Mouse (Mus musculus) heart, adult 11 months (tissue): Measurements from ENCODE around the gene Zbtb38.

Experiments used
- DNase-seq: peaks from one replicate; pipeline ENCODE4 v3.0.0; 2022

Zbtb38 gene

GRCm38 (mm10) chr9:96635176-96635575 lies 117.5 kb downstream of the Zbtb38 start:
- peak; percentile 70 for DNase-seq

- DNase-seq = peak; percentile 83
Observed at GRCm38 (mm10) chr9:96633771-96634170, 118.9 kb downstream of the Zbtb38 start.
